Mouse (Mus musculus): ENCODE data around the gene Lhfpl3.

The Lhfpl3 gene

GRCm38 (mm10) chr5:22926171-22926570, 180.3 kb downstream of the Lhfpl3 start:
- DNase-seq (ENCODE audit: low read depth, low spot score), result no peak

DNA sequence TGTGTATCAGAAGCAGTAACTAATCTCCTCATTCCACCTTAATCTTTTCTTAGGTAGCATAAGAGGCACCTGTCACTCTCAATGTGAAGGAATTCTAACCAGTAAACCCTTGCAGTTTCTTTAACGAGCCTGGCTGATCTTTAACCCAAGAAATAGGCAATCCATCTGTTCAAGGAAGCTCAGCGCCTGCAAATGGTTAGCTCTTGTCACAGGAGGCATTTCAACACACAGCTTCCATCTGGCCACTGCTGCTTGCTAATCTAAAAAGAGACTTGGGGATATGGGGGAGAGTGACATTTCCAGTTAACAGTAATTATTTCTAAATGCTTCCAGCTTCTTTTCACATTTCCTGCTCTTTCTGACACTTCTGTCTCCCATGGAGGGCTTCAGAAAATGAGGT, 182.9 kb downstream of the Lhfpl3 start:
- DNase-seq (ENCODE audit: low read depth, low spot score), result peak; percentile 42

GRCm38 (mm10) chr5:22943306-22943705, 197.4 kb downstream of the Lhfpl3 start:
- DNase-seq (ENCODE audit: low read depth, low spot score), result no peak

DNA sequence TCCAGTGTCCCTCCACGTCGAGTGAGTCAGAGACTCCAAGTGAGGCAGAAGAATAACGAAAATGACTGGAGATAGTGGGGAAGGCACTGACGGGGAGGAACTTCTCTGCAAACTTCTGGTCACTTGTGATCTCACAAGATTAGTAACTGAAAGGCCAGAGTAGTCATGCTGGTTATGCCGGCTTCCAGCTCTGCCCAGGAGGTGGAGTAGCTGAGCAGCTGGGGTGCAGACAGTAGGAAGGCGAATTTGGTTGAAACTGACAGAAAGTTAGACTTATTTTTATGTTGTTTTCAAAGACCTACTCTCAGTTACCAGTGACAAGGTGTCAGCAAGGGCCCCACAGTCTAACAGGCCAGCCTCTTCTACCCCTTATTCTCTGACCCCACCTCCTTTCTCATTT, 217.4 kb downstream of the Lhfpl3 start:
- DNase-seq (ENCODE audit: low read depth, low spot score), result no peak

DNA sequence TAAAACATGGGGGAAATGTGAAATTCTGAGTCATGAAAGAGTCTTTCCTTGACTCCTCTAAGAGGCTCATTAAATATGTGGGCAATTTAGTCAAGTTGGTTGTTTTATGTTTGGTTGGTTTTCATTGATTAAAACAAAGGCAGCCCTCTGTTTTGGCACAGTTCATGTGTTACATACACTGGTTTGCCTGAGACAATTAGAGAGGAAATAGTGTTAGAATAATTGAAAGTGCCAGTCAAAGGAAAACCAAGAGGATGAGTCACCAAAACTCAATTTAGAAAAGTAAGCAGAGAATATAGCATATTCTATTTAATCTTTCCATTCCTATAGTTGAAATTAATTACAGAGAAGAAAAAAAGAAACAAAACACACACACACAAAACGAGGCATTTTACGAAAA, 240.9 kb downstream of the Lhfpl3 start:
- no peak for DNase-seq (ENCODE audit: low read depth, low spot score)

DNA sequence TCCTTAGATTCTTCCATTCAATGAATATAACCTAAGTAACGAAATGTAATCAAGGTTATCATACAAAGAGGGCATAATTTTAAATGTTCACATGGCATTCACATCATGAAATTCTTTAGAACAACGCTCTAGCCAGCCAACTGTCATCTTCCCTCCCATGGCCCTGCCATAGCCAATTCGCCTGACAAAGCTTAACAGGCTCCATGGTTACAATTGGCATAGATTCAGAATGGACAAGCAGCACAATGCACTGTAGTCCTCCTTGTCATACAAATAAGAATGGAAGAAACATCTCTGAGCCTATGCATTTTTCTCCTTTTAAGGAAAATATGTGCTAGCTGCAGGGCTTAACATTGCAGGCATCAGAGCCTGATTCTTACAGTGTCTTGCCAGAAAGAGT, 254.0 kb downstream of the Lhfpl3 start:
- DNase-seq (ENCODE audit: low read depth, low spot score), result no peak

GRCm38 (mm10) chr5:23003123-23003797, 257.4 kb downstream of the Lhfpl3 start:
- peak; percentile 49 for DNase-seq (ENCODE audit: low read depth, low spot score)

- no peak for DNase-seq (ENCODE audit: low read depth, low spot score)
These were observed 260.3 kb downstream of the Lhfpl3 start for GRCm38 (mm10) chr5:23006207-23006606.

DNA sequence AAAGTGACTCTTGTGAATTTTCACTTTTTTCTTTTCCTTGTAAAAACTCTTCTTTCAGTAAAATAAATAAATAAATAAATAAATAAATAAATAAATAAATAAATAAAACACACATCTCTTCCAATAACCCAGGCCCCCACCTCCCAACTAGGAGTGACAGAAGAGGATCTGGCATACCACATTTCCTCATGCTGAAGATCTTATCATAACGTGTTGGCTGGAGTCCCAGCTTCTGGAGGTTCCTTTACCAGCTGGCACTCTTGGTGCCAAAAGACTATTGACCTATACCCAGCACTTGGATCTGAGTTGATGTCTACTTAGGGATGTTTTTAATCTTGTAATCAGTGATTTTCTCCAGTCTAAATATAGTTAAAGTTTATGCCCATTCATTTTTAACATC, 264.6 kb downstream of the Lhfpl3 start:
- no peak for DNase-seq (ENCODE audit: low read depth, low spot score)

DNA sequence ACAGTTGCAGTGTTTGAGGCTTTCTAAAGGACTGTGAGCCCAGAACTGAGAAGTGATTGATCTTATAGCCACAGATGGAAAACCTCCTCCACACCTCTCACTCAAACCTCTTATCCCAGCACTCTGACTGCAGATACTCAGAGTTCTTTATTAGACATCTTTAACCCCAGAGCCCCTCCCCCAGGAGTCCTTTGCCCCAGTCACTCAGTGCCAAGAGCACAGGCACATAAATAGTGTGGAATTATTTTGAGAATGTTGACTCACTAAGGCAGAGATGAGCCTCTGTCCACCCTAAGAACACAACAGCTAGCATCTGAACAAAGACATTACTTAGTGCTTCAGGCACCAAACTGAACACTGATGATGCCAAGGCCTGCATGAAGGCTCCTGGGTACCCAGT, 268.1 kb downstream of the Lhfpl3 start:
- DNase-seq (ENCODE audit: low read depth, low spot score), result no peak

DNA sequence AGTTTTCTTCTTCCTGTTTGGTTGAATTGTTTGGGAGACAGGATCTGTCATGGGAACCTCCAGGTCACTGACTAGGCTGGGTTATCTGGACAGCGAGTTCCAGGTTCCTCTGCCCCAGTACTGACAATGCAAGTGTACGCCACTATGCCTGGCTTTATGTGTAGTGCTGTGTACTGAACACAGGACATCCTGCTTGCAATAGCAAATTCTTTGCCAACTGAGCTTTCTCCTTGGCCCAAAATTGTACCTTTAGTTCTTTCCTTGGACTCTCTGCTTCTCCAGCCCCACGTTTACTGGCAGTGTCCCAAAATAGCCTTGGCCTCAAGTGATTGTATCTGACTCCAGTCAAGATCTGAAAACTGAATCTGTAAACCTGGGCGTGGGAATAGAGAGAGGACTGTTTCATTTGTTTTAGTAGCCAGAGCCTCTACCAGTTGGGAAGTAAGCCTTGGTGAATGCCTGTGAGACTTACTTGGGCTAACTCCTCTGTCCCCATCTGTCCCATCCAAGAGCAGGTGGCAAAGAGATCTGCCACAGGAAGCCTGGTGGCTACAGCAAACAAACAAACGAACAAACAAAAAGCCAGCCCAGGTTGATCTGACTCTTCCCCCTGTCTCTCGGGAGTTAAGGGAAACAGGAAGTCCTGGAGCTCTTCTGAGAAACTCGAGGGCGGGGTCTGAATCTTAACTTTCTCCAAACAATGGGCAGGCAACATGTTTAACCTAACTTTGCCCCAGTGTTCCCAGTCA, 269.9 kb downstream of the Lhfpl3 start:
- no peak for DNase-seq (ENCODE audit: low read depth, low spot score)

DNA sequence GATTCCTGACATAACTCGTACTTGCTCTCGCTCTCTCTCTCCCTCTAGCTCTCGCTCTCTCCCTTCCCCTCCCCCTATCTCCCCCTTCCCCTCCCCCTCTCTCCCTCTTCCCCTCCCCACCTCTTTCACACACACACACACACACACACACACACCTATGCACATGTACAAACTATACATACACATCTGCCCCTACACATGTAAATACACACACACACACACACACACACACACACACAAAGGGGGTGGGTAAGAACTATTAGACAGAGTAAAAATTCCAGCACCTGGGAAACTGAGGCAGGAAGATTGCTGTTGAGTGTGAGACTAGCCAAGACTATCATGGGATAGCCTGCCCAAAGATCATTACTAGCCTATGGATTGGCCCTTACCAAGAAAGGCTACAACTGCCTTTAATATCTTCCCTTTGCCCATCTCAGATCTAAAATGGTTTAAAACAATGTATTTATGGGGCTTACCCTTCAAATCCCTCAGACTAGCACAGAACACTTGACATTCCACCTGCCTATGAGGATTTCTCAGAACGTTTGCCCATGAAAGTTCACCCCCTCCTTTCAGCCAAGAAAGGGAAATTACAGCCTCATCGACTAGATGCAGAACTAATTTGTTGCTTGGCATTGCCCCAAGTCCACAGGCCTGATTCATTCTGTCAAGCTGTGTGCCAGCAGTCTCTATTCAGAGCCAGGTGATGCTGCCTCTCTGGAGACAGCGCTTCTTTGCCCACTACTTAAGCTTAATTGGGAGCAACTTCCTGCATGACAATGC, 289.3 kb downstream of the Lhfpl3 start:
- peak; percentile 77 for DNase-seq (ENCODE audit: low read depth, low spot score)

DNA sequence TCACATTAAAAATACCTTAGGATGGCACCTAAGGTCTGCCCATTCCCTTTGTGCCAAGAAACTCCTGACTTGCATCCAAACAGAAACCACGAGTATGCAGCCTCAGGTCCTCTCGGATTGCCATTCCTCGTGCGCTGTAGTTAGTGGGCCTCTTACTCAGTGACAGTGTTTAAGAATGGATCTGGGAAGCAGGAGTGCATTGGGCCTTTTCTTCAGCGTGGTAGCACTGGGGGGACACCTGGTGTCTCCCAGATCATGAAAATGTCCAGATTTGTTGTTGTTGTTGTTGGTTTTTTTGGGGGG, 289.8 kb downstream of the Lhfpl3 start:
- no peak for DNase-seq (ENCODE audit: low read depth, low spot score)

- DNase-seq (ENCODE audit: low read depth, low spot score), result peak; percentile 19
These were observed 294.6 kb downstream of the Lhfpl3 start for GRCm38 (mm10) chr5:23040429-23040828.

DNA sequence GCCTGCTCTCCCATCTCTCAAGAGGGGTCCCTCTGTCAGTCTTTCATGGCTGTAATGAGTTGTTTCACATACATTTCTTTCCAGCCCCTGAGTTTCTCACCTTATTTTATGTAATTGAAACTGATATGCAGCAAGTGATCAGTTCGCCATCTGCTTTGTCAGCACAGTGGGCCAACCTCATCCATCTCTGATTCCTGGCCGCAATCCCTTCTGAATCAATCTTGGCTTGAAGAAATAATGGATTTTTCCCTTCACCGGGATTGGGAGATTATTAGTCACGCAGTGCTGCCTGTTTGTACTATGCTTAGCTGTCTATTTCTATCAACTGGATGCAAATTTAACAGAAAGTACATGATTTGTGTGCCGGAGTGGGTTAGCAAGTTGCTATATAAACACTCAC, 297.0 kb downstream of the Lhfpl3 start:
- DNase-seq (ENCODE audit: low read depth, low spot score), result peak; percentile 29

- DNase-seq (ENCODE audit: low read depth, low spot score), result no peak
These were observed 303.3 kb downstream of the Lhfpl3 start for GRCm38 (mm10) chr5:23049083-23049663.

DNA sequence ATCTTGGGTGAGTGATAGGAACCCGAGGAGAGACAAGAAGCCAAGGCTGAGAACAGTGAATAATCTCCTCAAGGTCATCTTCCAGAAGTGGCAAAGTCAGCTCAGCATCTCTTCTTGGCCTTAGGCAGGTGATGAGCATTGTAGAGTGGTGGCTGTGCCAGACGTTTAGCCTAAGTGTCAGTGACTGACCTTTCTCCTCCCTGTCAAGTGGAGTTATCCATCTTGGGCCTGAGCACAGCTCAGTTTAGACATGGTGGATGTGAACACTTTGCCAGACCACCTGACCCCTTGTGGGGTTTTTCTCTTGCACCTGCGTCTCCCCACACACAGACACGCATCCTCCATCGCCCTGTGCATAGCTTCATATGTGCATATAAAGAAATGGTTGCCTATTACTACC, 305.6 kb downstream of the Lhfpl3 start:
- no peak for DNase-seq (ENCODE audit: low read depth, low spot score)

DNA sequence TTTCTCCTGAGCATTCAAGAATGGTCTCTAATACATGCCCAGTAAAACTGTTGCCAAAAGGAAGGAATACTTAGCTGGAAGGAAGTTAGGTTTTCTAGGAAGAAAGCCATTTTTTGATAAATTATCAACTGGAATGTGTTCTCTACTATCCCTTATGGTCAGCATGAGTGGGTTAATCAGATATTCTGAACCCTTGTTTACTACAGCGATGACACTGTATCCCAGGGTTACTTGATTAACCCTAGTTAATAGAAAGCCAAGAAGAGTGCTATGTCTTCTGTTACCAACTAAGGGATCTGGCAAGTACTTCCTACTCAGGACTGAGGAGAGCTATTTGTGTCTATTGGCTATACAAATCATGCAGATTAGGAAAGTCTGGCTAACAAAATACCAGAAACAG, 349.0 kb downstream of the Lhfpl3 start:
- no peak for DNase-seq (ENCODE audit: low read depth, low spot score)

DNA sequence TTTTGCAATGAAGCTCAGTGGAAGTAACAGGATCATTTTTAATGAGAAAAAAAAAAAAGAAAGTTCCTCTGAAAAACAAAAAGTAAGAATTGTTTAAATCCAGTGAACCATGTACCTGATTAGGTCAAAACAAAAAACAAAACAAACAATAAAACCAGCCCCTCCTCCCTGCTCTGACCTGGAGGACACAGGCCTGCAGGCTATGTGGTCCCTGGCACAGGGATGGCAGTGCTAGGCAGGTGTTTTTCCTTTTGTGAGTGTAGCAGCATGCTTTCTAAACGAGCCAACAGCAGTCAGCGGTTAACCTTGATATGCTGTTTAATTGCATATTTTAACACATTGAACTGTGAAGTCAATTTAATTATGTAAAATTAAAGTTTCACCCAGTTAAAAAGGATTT, 360.7 kb downstream of the Lhfpl3 start:
- DNase-seq (ENCODE audit: low read depth, low spot score), result no peak

- no peak for DNase-seq (ENCODE audit: low read depth, low spot score)
These were observed 365.4 kb downstream of the Lhfpl3 start for GRCm38 (mm10) chr5:23111307-23111706.

DNA sequence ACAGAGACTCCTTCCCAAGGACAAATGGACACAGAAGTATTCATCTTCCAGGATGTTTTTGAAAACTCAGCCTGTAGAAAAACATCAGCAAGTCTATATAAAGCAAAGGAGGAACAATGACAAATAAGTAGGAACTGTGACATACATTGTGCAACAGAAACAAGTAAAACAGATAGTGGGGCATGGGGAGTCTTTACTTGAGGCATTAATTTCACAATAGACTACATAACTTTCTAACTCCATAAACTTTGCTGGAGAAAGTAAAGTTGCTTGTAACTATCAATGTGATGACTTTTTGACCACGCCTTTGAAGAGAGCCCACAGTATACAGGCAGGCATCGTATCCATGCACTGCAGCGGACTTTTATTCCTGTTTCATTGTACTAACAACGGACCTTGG, 368.4 kb downstream of the Lhfpl3 start:
- DNase-seq (ENCODE audit: low read depth, low spot score), result no peak

- DNase-seq (ENCODE audit: low read depth, low spot score), result peak; percentile 28
These were observed 381.0 kb downstream of the Lhfpl3 start for GRCm38 (mm10) chr5:23126851-23127250.
